Mouse (Mus musculus) heart, adult 9 months (tissue): ENCODE data around the gene Ppef2.
"Not testable (repeated sequence)": the region's sequence is repeated elsewhere in the genome, so short reads cannot be mapped to it uniquely, and the experiment has no call there.

Experiments
- DNase-seq, 2 experiments: peaks; one replicate each; pipeline ENCODE4 v3.0.0; 2022; ENCODE audit warnings: low spot score in 2 of 2

The Ppef2 gene

GRCm38 (mm10) chr5:92196895-92197811 is 58.9 kb downstream of the Ppef2 start:
- no peak for DNase-seq

DNA sequence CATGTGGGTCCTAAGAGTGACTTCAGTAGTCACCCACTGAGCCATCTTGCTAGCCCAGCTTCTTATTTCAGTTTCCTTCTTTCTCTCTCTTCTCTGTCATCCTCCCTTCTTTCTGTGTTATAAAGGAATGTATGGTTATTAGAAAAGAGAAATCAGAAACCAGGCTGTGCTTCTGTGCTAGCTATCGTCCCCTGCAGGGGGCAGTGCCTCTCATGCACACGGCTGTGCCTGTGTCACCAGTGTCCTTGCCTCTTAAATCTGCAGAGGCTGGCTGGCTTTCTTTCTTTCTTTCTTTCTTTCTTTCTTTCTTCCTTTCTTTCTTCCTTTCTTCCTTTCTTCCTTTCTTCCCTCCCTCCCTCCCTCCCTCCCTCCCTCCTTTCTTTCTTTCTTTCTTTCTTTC is 60.4 kb downstream of the Ppef2 start:
- not testable (repeated sequence) for DNase-seq

DNA sequence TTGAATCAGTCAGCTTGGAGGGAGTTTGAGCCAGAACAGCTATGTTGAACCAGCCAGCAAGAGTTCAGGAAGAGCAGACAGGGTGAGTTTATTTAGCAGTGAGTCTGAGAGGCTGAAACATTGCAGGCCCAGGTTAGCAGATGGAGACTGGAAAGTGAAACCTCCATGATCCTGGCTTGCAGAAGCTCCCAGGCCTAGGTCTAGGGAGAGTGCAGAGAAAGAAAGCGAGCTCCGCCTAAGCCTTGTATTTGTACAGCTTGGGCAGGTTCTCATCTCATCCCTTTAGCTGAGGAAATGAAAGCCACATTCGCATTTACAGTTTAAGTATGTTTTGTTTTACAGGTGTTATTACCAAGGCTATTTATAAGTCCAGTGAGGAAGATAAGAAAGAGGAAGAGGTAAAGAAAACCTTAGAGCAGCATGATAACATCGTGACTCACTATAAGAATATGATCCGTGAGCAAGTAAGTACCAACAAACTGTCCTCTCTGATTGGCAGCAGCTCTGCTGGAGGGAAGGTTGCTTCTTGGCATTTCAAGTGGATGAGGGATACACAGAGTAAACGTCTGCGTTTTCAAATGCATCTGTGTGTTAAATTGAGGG is 67.1 kb downstream of the Ppef2 start:
- DNase-seq, result no peak

DNA sequence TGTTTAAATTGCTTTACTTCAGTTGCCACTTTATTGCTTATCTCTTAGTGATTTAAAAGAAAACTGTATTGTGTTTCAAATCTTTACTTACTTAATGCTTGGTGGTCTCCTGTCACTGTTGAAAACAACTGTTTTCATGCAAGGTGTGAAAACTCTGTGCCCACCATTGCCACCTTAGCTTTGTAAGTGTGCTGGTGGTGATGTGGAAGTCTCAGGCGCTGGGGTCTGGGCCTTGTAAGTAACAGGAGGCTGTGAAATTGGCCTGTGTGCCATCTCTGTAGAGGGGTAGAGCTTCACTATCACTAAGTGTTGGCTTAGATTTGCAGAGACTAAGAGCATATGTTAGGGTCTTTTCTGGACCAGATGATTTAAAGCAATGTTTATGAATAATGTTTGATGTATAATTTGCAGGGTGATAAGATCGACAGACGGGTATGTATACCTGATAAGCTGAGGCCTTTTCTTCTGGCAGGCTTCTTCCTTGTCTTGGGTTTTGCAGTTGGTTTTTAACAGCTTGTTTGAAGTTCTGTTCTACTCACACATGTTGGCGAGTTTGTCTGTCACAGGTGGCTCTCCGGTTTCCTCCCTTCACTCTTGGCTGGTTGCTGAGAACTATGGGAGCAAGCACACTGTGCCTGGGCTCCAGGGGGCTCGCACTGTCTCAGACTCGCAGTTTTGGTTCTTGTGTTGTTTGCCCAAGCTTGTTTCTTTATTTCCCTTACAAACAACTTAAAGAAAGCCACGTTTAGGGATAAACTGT is 72.8 kb downstream of the Ppef2 start:
- no peak for DNase-seq
